Mouse (Mus musculus): ENCODE results near the gene Sfxn3. TPM values are rescaled to one million over a fixed set of nuclear protein-coding genes. Genes with fewer than 3 reads are reported as not detected.
A peak's percentile ranks its signal among the peaks of the same experiment; 100 is the strongest.

Sfxn3 gene
- polyA plus RNA-seq, 1 experiment = 93.1 TPM

DNA sequence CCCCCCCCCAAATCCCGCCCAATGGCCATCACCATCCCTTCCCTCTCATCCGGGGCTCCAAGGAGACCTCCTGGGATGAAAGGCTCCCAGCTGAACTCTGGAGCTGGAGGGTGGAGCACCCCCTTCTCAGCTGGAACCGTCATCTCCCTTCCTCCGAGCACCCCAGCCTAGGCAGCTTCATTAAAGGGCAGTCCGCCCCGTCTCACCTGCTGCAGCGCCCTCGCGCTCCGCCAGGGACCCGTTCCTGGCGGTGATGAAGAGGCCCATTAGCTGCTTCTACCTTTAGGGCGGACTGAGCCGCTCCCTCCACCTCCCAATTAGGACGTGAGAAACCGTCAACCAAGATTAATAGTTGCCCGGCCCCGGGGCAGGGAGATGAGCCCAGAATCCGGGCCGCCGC, 17.9 kb downstream of the Sfxn3 start:
- DNase-seq (ENCODE audit: low read depth) = no peak
- no peak for TF ChIP-seq POLR2A (IDR thresholded peaks at IDR 0.05; ENCODE audit: borderline replicate concordance, extremely low read depth, insufficient read depth, insufficient read length, poor library complexity, severe bottlenecking)

- DNase-seq (ENCODE audit: low read depth) = no peak
- TF ChIP-seq POLR2A (IDR thresholded peaks at IDR 0.05; ENCODE audit: borderline replicate concordance, extremely low read depth, insufficient read depth, insufficient read length, poor library complexity, severe bottlenecking) (no peak), CTCF (IDR thresholded peaks at IDR 0.05; ENCODE audit: borderline replicate concordance, extremely low read depth, insufficient read depth, insufficient read length) (no peak)
These were observed 19.9 kb downstream of the Sfxn3 start for GRCm38 (mm10) chr19:45067170-45067569.

- DNase-seq (ENCODE audit: low read depth) = no peak
- TF ChIP-seq CTCF (IDR thresholded peaks at IDR 0.05; ENCODE audit: borderline replicate concordance, extremely low read depth, insufficient read depth, insufficient read length) (no peak), POLR2A (IDR thresholded peaks at IDR 0.05; ENCODE audit: borderline replicate concordance, extremely low read depth, insufficient read depth, insufficient read length, poor library complexity, severe bottlenecking) (no peak)
These were observed 20.6 kb downstream of the Sfxn3 start for GRCm38 (mm10) chr19:45067758-45068510.

- TF ChIP-seq CTCF (IDR thresholded peaks at IDR 0.05; ENCODE audit: borderline replicate concordance, extremely low read depth, insufficient read depth, insufficient read length) = peak; percentile 95
- no peak for TF ChIP-seq POLR2A (IDR thresholded peaks at IDR 0.05; ENCODE audit: borderline replicate concordance, extremely low read depth, insufficient read depth, insufficient read length, poor library complexity, severe bottlenecking)
- DNase-seq (ENCODE audit: low read depth) = peak; percentile 94
These were observed 26.7 kb downstream of the Sfxn3 start for GRCm38 (mm10) chr19:45073871-45074542.

GRCm38 (mm10) chr19:45074580-45075322, 27.4 kb downstream of the Sfxn3 start, which contains the start of gene Kazald1:
Kazald1 (plus strand) TSS chr19:45075241.
- peak; percentile 97 for DNase-seq (ENCODE audit: low read depth)
- TF ChIP-seq POLR2A (IDR thresholded peaks at IDR 0.05; ENCODE audit: borderline replicate concordance, extremely low read depth, insufficient read depth, insufficient read length, poor library complexity, severe bottlenecking) = peak; percentile 44; the same call in 1 of the 2 replicates
- TF ChIP-seq CTCF (IDR thresholded peaks at IDR 0.05; ENCODE audit: borderline replicate concordance, extremely low read depth, insufficient read depth, insufficient read length) = no peak

- 0 out of 2 replicates have a peak, but pooled peaks have one; percentile 10 for TF ChIP-seq CTCF (IDR thresholded peaks at IDR 0.05; ENCODE audit: borderline replicate concordance, extremely low read depth, insufficient read depth, insufficient read length)
- TF ChIP-seq POLR2A (IDR thresholded peaks at IDR 0.05; ENCODE audit: borderline replicate concordance, extremely low read depth, insufficient read depth, insufficient read length, poor library complexity, severe bottlenecking) = no peak
These were observed 28.2 kb downstream of the Sfxn3 start for GRCm38 (mm10) chr19:45075323-45076035.

DNA sequence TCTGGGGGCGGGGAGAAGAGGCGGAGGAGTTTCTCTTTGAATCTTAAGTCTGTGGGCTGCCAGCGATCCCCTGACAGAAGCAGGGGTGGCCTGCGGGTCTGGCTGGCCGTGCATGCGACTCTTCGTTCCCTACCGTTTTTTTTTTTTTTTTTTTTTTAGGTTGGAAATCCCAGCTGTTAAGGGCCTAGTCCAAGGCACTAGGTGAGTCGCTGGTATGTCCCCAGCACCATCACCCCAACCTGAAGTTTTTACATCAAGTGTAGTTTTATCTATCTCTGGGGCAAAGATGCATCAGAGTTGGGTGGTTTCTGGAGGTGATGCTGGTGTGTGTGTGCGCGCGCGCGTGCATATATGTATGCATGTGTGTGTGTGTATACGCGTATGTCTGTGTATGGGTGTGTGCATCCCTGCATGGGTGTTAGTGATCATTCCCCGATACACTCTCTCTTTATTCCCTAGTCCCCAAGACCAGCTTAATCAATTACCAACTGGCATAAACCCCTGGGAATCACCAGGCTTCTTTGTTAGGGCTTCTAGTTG, 28.8 kb downstream of the Sfxn3 start:
- no peak for DNase-seq (ENCODE audit: low read depth)
- TF ChIP-seq CTCF (IDR thresholded peaks at IDR 0.05; ENCODE audit: borderline replicate concordance, extremely low read depth, insufficient read depth, insufficient read length) = no peak
- no peak for TF ChIP-seq POLR2A (IDR thresholded peaks at IDR 0.05; ENCODE audit: borderline replicate concordance, extremely low read depth, insufficient read depth, insufficient read length, poor library complexity, severe bottlenecking)

More at GRCm38 (mm10) chr19:45075323-45076035, 28.2 kb downstream of the Sfxn3 start:
- DNase-seq (ENCODE audit: low read depth) = no peak

GRCm38 (mm10) chr19:45076586-45077510, 29.5 kb downstream of the Sfxn3 start:
- TF ChIP-seq CTCF (IDR thresholded peaks at IDR 0.05; ENCODE audit: borderline replicate concordance, extremely low read depth, insufficient read depth, insufficient read length) (peak; percentile 42; the same call in 1 of the 2 replicates), POLR2A (IDR thresholded peaks at IDR 0.05; ENCODE audit: borderline replicate concordance, extremely low read depth, insufficient read depth, insufficient read length, poor library complexity, severe bottlenecking) (no peak)
- peak; percentile 63 for DNase-seq (ENCODE audit: low read depth)

- no peak for DNase-seq (ENCODE audit: low read depth)
- TF ChIP-seq CTCF (IDR thresholded peaks at IDR 0.05; ENCODE audit: borderline replicate concordance, extremely low read depth, insufficient read depth, insufficient read length) = no peak
- TF ChIP-seq POLR2A (IDR thresholded peaks at IDR 0.05; ENCODE audit: borderline replicate concordance, extremely low read depth, insufficient read depth, insufficient read length, poor library complexity, severe bottlenecking) = no peak
These were observed 30.7 kb downstream of the Sfxn3 start for GRCm38 (mm10) chr19:45077742-45078645.

Data from brain, embryonic 14.5 days (tissue).